Mouse (Mus musculus) liver (tissue): ENCODE measurements at regions not wholly inside any gene's neighbourhood (a gene's known extent, or its start where the extent isn't known, plus 50 kb on each side); places are given as distances from the start of the nearest gene placed in this dataset.

Experiments
- DNase-seq: peaks from one replicate; pipeline ENCODE4 v3.0.0-alpha.2; 2020; ENCODE audit warnings: mixed read lengths

DNA sequence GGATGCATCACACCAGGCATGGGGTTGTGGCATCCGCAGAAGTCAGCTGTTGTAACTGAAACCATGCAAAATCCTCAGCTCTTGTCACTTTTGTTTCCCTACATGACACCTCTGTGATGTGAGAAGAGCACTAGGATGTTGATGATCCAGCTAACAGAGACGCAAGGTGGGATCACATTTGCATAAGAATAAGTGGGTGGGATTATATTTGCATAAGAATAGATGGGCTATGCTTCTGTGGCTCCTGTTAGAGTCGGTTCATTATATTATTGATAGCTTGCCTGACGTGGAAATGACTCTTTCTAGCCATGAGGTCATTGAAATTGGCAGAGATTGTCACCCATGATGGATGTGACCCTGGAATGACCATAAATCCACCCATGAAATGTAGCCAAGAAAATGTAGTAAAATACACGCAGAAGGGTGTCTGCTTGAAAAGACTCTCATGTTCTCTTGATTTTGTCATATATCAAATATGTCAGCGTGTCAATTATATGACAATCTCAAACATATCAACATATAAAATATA is 102.2 kb upstream of the Arg1 start:
- no peak for DNase-seq

DNA sequence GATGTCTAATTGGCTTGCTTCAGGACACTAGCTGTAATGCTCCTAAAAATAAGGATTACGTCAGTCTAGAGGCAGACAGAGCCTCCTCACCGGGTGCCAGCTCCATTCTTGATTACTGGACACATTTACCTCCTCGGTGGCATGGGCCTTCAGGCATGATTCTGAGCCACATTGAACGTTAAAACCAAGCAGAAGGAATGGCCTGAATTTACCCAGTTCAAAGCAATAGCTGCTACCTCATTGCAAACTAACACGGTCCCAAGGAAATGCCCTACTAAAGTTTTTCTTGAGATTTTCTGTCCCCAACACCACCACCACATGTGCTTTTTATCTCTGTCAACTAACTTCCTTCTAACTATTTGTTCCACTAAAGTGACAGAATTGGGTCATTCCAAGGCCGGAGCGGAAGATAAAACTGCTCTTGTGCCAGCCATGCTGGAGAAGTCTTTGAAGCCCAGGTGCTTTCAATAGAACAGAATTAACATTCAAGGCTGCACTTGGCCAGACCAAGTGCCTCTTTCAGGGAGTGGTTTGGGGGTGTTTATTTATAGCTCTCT is 96.4 kb upstream of the Arg1 start:
- DNase-seq = no peak

- DNase-seq = no peak
These were observed 95.8 kb upstream of the Arg1 start for GRCm38 (mm10) chr10:25023044-25023540.

- DNase-seq = no peak
These were observed 91.7 kb upstream of the Arg1 start for GRCm38 (mm10) chr10:25018946-25019345.

DNA sequence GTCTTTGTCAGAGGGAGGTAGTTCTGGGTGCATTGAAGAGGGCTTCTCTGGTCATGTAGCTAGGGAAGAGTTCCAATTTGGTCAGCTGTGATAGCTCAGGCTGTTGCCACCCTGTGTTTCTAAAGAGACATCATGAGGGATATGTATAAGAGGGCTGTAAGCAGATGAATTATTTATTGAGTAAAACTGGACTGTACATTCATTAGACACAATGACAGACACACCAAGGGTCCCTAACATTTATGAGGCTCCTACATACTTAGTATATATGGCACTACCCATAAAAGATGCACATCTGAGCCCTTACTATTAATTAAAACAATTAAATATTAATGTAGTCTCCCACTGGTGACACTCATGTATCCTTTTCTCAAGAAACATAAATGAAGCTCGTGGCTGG is 90.6 kb upstream of the Arg1 start:
- DNase-seq = no peak

DNA sequence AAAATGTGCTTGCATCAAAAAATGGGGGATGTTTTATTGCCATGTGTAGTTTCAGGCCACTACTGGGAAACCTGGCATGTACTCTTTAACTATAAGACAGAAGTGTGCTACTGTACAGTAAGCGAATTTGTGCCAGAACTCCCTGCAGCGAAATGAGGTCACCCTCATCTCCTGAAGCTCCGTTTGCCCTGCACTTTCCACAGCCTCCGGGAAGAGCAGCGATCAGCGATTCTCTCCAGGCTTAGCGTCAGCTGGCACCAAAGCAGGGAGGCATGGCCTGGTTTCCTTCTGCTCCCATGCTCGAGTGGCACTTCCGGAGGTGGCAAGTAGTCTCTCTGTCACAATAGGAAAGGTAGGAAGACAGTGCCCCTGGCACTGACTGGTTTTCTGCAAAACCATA is 88.8 kb upstream of the Arg1 start:
- no peak for DNase-seq

- no peak for DNase-seq
These were observed 84.8 kb upstream of the Arg1 start for GRCm38 (mm10) chr10:25012129-25012528.

DNA sequence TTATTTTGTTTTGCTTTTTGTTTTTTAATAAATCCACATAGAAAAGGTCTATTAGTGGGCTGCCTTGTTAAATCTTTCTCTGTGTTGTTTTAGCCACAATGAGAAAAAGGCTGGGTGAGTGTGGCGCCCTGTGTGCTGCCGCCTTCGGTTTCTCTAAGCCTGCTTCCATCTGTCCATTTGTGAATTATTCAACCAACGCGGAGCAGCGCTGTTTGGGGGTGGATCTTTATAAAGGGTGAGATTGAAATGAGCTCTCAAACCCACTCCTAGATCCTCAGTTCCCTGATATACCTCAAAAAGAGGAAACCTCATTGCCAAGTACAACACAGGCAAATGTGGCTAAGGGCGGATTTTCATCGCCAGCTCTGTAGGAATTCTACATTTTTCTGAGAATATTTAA is 74.0 kb upstream of the Arg1 start:
- no peak for DNase-seq

DNA sequence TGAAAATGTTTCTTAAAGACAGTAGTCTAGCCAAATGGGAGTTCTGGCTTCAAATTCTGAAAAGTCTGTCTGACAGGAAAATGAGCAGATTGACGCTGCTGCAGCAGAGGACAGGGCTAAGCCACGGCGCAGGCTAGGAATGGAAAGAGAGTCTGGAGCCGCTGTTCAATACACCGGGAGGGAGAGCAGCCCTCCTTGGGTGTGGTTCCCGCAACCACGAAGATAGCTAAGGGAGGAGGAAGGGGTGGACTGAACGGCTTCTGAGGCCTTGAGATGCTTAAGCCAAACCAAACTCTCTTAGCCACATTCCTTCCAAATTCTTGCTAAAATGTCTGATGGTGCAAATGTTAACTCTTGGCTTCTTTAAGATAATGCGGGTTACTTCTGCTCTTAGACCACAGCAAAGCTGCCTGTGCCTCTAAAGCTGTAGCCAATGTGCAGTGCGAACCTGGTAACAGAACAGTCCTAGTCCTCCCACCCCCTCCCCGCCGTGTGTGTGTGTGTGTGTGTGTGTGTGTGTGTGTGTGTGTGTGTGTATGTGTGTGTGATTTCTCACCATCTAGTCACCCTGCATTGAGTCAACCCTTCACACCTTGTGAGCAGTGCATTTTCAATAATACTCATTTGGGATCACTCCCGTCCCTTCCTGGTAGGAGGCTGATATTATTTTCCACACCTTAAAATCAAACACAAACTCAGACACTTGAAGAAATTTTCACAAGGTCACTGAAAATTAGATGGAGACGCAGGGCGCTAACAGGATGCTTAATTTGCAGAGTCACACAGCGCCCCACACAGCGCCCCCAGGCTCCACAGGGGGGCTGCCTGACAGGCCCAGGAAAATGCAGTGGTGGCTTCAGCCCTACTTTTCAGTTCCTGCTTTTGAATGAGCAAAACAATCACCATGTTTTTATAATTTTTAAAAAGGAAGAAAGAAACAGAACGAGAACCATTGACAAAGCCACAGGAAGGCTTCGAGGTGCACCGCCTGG is 73.2 kb upstream of the Arg1 start:
- DNase-seq = peak; percentile 10

DNA sequence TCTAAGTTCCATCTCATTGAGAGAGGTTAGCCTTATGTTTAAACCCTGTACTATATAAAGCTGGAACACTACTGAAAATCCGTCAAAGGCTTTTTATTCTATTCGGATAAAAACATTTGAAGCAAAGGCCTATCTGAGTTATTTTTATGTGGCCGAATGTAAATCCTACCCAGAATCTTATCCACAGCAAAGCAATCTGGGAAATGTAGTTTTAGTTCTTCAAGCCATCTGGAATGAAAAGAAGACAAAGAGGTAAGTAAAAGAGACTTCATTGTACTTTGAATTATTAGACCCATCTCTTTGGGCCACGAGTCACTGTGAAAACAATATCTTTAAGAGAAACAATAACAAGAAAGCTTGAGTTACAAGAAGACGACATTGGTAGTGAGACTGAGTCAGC is 72.5 kb upstream of the Arg1 start:
- no peak for DNase-seq

DNA sequence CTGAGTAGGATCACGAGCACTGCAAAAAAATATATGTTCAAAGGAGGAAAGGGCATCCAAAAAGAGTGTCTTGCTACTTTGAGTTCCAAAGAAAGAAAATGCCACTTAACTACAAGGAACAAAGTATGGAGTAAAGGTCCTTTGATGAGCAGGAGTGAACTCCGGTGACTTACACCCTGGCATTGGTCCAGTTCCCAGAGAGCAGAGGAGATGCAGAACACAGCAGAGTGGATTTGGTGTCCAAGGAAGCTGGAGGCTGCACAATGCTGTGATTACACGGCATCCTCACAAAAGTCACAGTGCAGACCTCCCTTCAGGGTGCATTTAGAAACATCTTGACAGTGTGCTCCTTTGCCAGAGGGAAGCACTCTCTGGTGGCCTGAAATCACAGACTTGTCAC is 70.4 kb upstream of the Arg1 start:
- DNase-seq = no peak

- DNase-seq = no peak
These were observed 68.5 kb upstream of the Arg1 start for GRCm38 (mm10) chr10:24995751-24996150.

- DNase-seq = no peak
These were observed 62.8 kb upstream of the Arg1 start for GRCm38 (mm10) chr10:24989965-24990653.

DNA sequence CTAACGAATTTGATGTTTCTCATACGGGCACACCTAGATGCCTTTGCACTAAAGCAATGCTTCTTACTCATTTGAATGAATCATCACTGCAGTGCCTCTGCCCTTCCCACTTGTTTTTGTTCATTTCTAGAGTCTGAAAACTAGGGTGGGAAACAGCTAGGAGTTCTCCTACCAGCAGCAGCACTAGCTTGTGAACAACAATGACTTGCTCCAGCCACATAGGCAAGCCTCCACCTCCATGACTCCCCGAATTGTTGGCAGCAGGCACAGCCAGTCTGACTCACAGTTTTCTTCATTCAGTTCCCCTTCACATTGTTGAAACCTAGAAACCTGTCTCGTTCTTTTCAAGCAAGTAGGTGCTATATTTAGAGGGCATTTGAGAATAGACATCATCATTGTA is 57.5 kb upstream of the Arg1 start:
- DNase-seq = no peak

DNA sequence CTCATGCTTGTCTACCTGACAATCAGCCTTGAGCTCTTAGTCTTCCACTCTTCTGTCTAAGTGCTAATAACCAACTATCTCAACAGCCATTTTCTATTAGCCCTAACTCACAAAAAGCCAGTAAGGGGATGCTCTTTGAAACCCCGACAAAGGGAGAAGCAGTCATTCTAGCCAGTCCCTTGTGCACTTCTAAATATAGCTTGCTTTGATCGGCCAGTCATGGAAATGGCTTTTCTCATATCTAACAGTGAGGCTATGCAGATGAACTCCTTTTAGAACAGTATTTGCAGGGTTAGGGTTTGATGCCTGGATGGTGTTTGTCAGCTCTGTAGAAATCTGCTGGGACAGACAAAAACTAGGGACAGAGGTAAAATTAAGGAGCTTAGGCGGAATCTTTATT is 54.5 kb upstream of the Arg1 start:
- no peak for DNase-seq
